Mouse (Mus musculus) liver, adult 2 months (tissue): ENCODE measurements at regions not wholly inside any gene's neighbourhood (a gene's known extent, or its start where the extent isn't known, plus 50 kb on each side); places are given as distances from the start of the nearest gene placed in this dataset.

Experiments used
- DNase-seq: peaks from one replicate; pipeline ENCODE4 v3.0.0-alpha.2; 2011; ENCODE audit warnings: low read depth, low spot score; ENCODE audit errors: extremely low read depth
- H3K27ac ChIP-seq: fragments of 200-500 bp; replicated peaks from 2 replicates; pipeline ENCODE4 v1.5.1; 2012; ENCODE audit warnings: low read depth, mild to moderate bottlenecking, control low read depth, inconsistent platforms, low read length; ENCODE audit not compliant: insufficient read depth
- H3K27me3 ChIP-seq: fragments of 200-500 bp; 2 replicates; pipeline ENCODE4 v1.6.1; 2012; ENCODE audit warnings: mild to moderate bottlenecking, moderate library complexity, low read length, inconsistent platforms; ENCODE audit not compliant: control insufficient read depth, insufficient read depth
- H3K36me3 ChIP-seq: fragments of 200-500 bp; 2 replicates; pipeline ENCODE4 v1.6.1; 2012; ENCODE audit warnings: low read length, inconsistent platforms; ENCODE audit not compliant: control insufficient read depth, insufficient read depth
- H3K4me1 ChIP-seq: fragments of 200-500 bp; 2 replicates; pipeline ENCODE4 v1.6.1; 2011; ENCODE audit warnings: low read length; ENCODE audit not compliant: control insufficient read depth, insufficient read depth
- H3K4me3 ChIP-seq: fragments of 200-500 bp; 2 replicates; pipeline ENCODE4 v1.5.1; 2011; ENCODE audit warnings: low read depth, mild to moderate bottlenecking, control low read depth, low read length, moderate library complexity; ENCODE audit not compliant: insufficient read depth
- H3K79me2 ChIP-seq: fragments of 200-500 bp; 2 replicates; pipeline ENCODE4 v1.6.1; 2012; ENCODE audit warnings: inconsistent platforms, mild to moderate bottlenecking, low read length, moderate library complexity; ENCODE audit not compliant: control insufficient read depth, insufficient read depth
- H3K9ac ChIP-seq: fragments of 200-500 bp; 2 replicates; pipeline ENCODE4 v1.6.1; 2012; ENCODE audit warnings: low read depth, mild to moderate bottlenecking, control low read depth, inconsistent platforms, low read length
- CTCF ChIP-seq: fragments of 200-500 bp; IDR thresholded peaks from 2 replicates; pipeline ENCODE4 v1.5.1; 2011; ENCODE audit warnings: low read depth, low read length, control low read depth
- POLR2A ChIP-seq: fragments of 200-500 bp; IDR thresholded peaks from 2 replicates; pipeline ENCODE4 v1.6.1; 2011; ENCODE audit warnings: low read length, control low read depth; ENCODE audit not compliant: insufficient read depth; ENCODE audit errors: extremely low read depth
- WGBS: fragments of 180-500 bp; shearing (Covaris S2); methylation state at CpG from one replicate; pipeline ENCODE4 v1.1.7; 2018; 5-methylcytosine and 5-hydroxymethylcytosine counted together

- DNase-seq, result no peak
- Histone ChIP-seq H3K4me3 (no peak overlapping the region), H3K27me3 (no peaks in the 10 kb centered on the region; the same call in 1 of the 2 replicates), H3K79me2 (no peaks in the 10 kb centered on the region), H3K9ac (no peak overlapping the region), H3K36me3 (no peaks in the 10 kb centered on the region), H3K27ac (no peak overlapping the region), H3K4me1 (no peaks in the 10 kb centered on the region)
- TF ChIP-seq CTCF, result no peak
- 70% methylated on average over 9 of the region's 9 CpGs for WGBS
Observed at GRCm38 (mm10) chr4:56533344-56533985, 206.4 kb upstream of the Gm26657 start.

GRCm38 (mm10) chr4:56532921-56533320, 206.9 kb upstream of the Gm26657 start:
- no peak overlapping the region for H3K9ac ChIP-seq
- H3K27ac ChIP-seq, result no peak overlapping the region
- WGBS, result 77% methylated on average over 9 of the region's 9 CpGs
- H3K27me3 ChIP-seq, result no peaks in the 10 kb centered on the region; the same call in 1 of the 2 replicates
- TF ChIP-seq POLR2A (no peak), CTCF (no peak)
- no peaks in the 10 kb centered on the region for H3K79me2 ChIP-seq
- no peaks in the 10 kb centered on the region for H3K36me3 ChIP-seq
- H3K4me3 ChIP-seq, result no peak overlapping the region
- H3K4me1 ChIP-seq, result no peaks in the 10 kb centered on the region
- DNase-seq, result no peak

DNA sequence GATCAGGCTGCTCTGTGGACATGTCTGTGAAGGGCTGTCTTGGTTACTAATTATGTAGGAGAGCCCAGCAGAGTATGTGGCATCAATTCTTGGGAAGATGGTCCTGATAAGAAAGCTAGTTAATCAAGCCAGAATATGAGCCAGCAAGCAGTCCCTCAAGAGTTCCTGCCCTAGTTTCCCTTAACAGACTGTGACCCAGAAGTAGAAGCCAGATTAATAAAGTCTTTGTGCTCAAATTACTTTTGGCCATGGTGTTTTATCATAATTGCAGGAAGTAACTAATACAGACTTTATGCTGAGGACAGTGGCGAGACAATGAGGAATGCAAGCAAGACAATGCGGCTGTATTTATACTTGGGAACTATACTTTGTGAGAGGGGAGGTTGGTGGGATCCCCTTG, 211.3 kb upstream of the Gm26657 start:
- no peak for DNase-seq

GRCm38 (mm10) chr4:56524430-56524985, 215.4 kb upstream of the Gm26657 start:
- Histone ChIP-seq H3K9ac (no peak overlapping the region), H3K36me3 (no peaks in the 10 kb centered on the region), H3K4me1 (no peaks in the 10 kb centered on the region), H3K27ac (no peak overlapping the region), H3K4me3 (no peak overlapping the region), H3K27me3 (no peaks in the 10 kb centered on the region), H3K79me2 (no peaks in the 10 kb centered on the region)
- WGBS, result 90% methylated on average over 6 of the region's 6 CpGs
- DNase-seq, result no peak
- TF ChIP-seq CTCF, result no peak
- no peak for TF ChIP-seq POLR2A

More for the DNA sequence above, 211.3 kb upstream of the Gm26657 start:
- Histone ChIP-seq H3K79me2 (no peaks in the 10 kb centered on the region), H3K9ac (no peak overlapping the region), H3K36me3 (no peaks in the 10 kb centered on the region), H3K27ac (no peak overlapping the region), H3K4me3 (no peak overlapping the region), H3K4me1 (no peaks in the 10 kb centered on the region), H3K27me3 (no peaks in the 10 kb centered on the region)
- WGBS, result 86% methylated on average over 2 of the region's 2 CpGs
- no peak for TF ChIP-seq CTCF
- TF ChIP-seq POLR2A, result no peak

- WGBS, result 90% methylated on average over 4 of the region's 4 CpGs
- TF ChIP-seq POLR2A (no peak), CTCF (no peak)
- Histone ChIP-seq H3K36me3 (no peaks in the 10 kb centered on the region), H3K79me2 (no peaks in the 10 kb centered on the region), H3K27me3 (no peaks in the 10 kb centered on the region), H3K27ac (no peak overlapping the region), H3K9ac (no peak overlapping the region), H3K4me3 (no peak overlapping the region), H3K4me1 (no peaks in the 10 kb centered on the region)
- DNase-seq, result no peak
Observed at GRCm38 (mm10) chr4:56507770-56508169, 232.1 kb upstream of the Gm26657 start.

DNA sequence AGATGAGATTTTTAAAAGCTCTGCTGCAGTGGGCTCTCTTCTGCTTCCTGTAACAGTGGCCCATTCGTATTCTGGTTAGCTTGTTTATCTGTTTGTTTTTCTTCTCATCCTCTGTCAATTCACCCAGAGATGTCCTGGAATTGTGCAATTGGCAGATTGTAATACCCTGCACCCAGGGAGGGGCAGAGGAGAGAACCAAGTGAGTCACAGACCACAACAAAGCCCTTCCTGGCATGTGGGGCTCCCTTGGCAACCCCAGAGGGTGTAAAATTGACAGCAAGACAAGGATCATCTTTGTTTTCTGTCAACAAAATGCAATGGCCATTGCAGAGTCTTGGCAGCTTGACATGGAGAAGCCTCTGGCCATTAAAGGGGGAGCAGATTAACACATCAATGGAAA, 233.1 kb upstream of the Gm26657 start:
- TF ChIP-seq POLR2A, result no peak
- TF ChIP-seq CTCF, result no peak
- 61% methylated on average over 1 of the region's 1 CpGs for WGBS
- H3K79me2 ChIP-seq, result no peaks in the 10 kb centered on the region
- no peak overlapping the region for H3K4me3 ChIP-seq
- DNase-seq, result no peak
- no peak overlapping the region for H3K27ac ChIP-seq
- H3K4me1 ChIP-seq, result no peaks in the 10 kb centered on the region
- no peaks in the 10 kb centered on the region for H3K36me3 ChIP-seq
- no peak overlapping the region for H3K9ac ChIP-seq
- H3K27me3 ChIP-seq, result no peaks in the 10 kb centered on the region
